Mouse (Mus musculus) limb, embryonic 14.5 days (tissue): Measurements from ENCODE around the gene Gm49486. TPM values are rescaled to one million over a fixed set of nuclear protein-coding genes. Genes with fewer than 3 reads are reported as not detected.

Experiments
- ATAC-seq: fragments of 200-750 bp; cut with Nextera tagmentation; 2 replicates; pipeline ENCODE4 v1.8.0; 2017; ENCODE audit warnings: low read depth, moderate number of reproducible peaks, moderate TSS enrichment; ENCODE audit not compliant: low FRiP score
- DNase-seq: peaks from one replicate; pipeline ENCODE4 v3.0.0-alpha.2; 2015; ENCODE audit warnings: low spot score
- H3K27ac ChIP-seq: fragments of 300-500 bp; sonication (generic); replicated peaks from 2 replicates; pipeline ENCODE4 v1.5.1; 2014; ENCODE audit warnings: low read depth, mild to moderate bottlenecking, low read length, moderate library complexity, mixed read lengths
- H3K27me3 ChIP-seq: fragments of 300-500 bp; sonication (generic); 2 replicates; pipeline ENCODE4 v1.6.1; 2014; ENCODE audit warnings: low read length, mixed read lengths; ENCODE audit not compliant: control insufficient read depth, insufficient read depth
- H3K36me3 ChIP-seq: fragments of 300-500 bp; sonication (generic); 2 replicates; pipeline ENCODE4 v1.6.1; 2014; ENCODE audit warnings: mild to moderate bottlenecking, low read length, moderate library complexity, mixed read lengths; ENCODE audit not compliant: control insufficient read depth, insufficient read depth
- H3K4me1 ChIP-seq: fragments of 300-500 bp; sonication (generic); 2 replicates; pipeline ENCODE4 v1.6.1; 2014; ENCODE audit warnings: antibody characterized with exemption, low read length, mixed read lengths; ENCODE audit not compliant: control insufficient read depth, insufficient read depth
- H3K4me2 ChIP-seq: fragments of 300-500 bp; sonication (generic); replicated peaks from 2 replicates; pipeline ENCODE4 v1.6.1; 2014; ENCODE audit warnings: low read depth, mild to moderate bottlenecking, low read length, moderate library complexity; ENCODE audit not compliant: severe bottlenecking
- H3K4me3 ChIP-seq: fragments of 300-500 bp; sonication (generic); replicated peaks from 2 replicates; pipeline ENCODE4 v1.5.1; 2014; ENCODE audit warnings: low read length
- H3K9ac ChIP-seq: fragments of 300-500 bp; sonication (generic); 2 replicates; pipeline ENCODE4 v1.6.1; 2014; ENCODE audit warnings: mild to moderate bottlenecking, low read depth, low read length, moderate library complexity; ENCODE audit not compliant: severe bottlenecking
- H3K9me3 ChIP-seq: fragments of 300-500 bp; sonication (generic); 2 replicates; pipeline ENCODE4 v1.6.1; 2016; ENCODE audit warnings: low read length; ENCODE audit not compliant: control insufficient read depth
- POLR2A ChIP-seq: fragments of 200-500 bp; IDR thresholded peaks from 2 replicates; pipeline ENCODE4 v1.8.0; 2012; ENCODE audit warnings: inconsistent platforms, mild to moderate bottlenecking, moderate library complexity, borderline replicate concordance; ENCODE audit not compliant: insufficient read depth, insufficient read length; ENCODE audit errors: extremely low read depth
- WGBS: fragments of 180-500 bp; shearing (Covaris S2); extraction: QIAGEN DNeasy Blood & Tissue Kit; methylation state at CpG from one replicate; pipeline ENCODE4 v1.1.7; 2014; 5-methylcytosine and 5-hydroxymethylcytosine counted together
- polyA plus RNA-seq, 2 experiments: library from polyadenylated mRNA; depleted of rRNA in 1 of 2; stranded (reverse) in 1 of 2; unstranded in 1 of 2; fragments of >200 nt; fragmentation: Nextera tagmentation in 1 of 2; extraction: Ambion mirVana in 1 of 2; gene quantifications; 2 replicates each; pipeline versions ENCODE4 v1.2.1 to v1.2.3; 2012 to 2014

Gm49486 gene
- polyA plus RNA-seq, 2 experiments: 0.89 to 2.6 TPM

- 1% methylated on average over 53 of the region's 61 CpGs for WGBS
- Histone ChIP-seq H3K4me3 (peak overlapping the region; percentile 40), H3K9me3 (no peaks in the 10 kb centered on the region), H3K4me1 (peaks cover 10% of the 10 kb centered on the region), H3K27ac (no peak overlapping the region), H3K9ac (peak overlapping the region; percentile 66), H3K27me3 (peaks cover 37% of the 10 kb centered on the region), H3K36me3 (peaks cover 28% of the 10 kb centered on the region), H3K4me2 (peak overlapping the region; percentile 85)
- ATAC-seq (peak; percentile 64), DNase-seq (peak; percentile 34)
- no peak for TF ChIP-seq POLR2A
Measured at GRCm38 (mm10) chr15:79251781-79252491, 22.7 kb downstream of the Gm49486 start.

GRCm38 (mm10) chr15:79252580-79252979 lies 23.4 kb downstream of the Gm49486 start:
- no peak overlapping the region for H3K27ac ChIP-seq
- peak overlapping the region; percentile 66 for H3K9ac ChIP-seq
- 0 out of 2 replicates have a peak, but pooled peaks have one; percentile 7 for ATAC-seq
- H3K36me3 ChIP-seq: peaks cover 22% of the 10 kb centered on the region
- TF ChIP-seq POLR2A: no peak
- no peak for DNase-seq
- H3K4me3 ChIP-seq: peak overlapping the region; percentile 40
- H3K4me1 ChIP-seq: peaks cover 10% of the 10 kb centered on the region
- peak overlapping the region; percentile 85 for H3K4me2 ChIP-seq
- peaks cover 37% of the 10 kb centered on the region for H3K27me3 ChIP-seq
- H3K9me3 ChIP-seq: no peaks in the 10 kb centered on the region
- WGBS: 25% methylated on average over 21 of the region's 24 CpGs

GRCm38 (mm10) chr15:79254661-79255060 lies 25.5 kb downstream of the Gm49486 start, which contains the start of gene Slc16a8:
TSS of gene Slc16a8 (minus strand) at chr15:79254761.
- no peak within 1 kb of the TSS for H3K4me3 ChIP-seq
- H3K4me2 ChIP-seq: no peak within 1 kb of the TSS
- WGBS: 31% methylated on average over 3 of the region's 3 CpGs
- peaks cover under 1% of the 10 kb centered on the region; the same call in 1 of the 2 replicates for H3K36me3 ChIP-seq
- H3K27me3 ChIP-seq: peaks cover 37% of the 10 kb centered on the region
- H3K4me1 ChIP-seq: peaks cover 10% of the 10 kb centered on the region
- DNase-seq (no peak), ATAC-seq (no peak)
- TF ChIP-seq POLR2A: no peak
- no peak within 1 kb of the TSS for H3K27ac ChIP-seq
- H3K9ac ChIP-seq: no peak within 1 kb of the TSS
- H3K9me3 ChIP-seq: no peaks in the 10 kb centered on the region

GRCm38 (mm10) chr15:79258521-79258920 lies 29.3 kb downstream of the Gm49486 start:
- H3K27ac ChIP-seq: no peak overlapping the region
- no peaks in the 10 kb centered on the region for H3K4me1 ChIP-seq
- DNase-seq: no peak
- H3K9me3 ChIP-seq: no peaks in the 10 kb centered on the region
- H3K9ac ChIP-seq: no peak overlapping the region
- H3K27me3 ChIP-seq: peaks cover 23% of the 10 kb centered on the region; the same call in 1 of the 2 replicates
- no peak overlapping the region for H3K4me2 ChIP-seq
- TF ChIP-seq POLR2A: no peak
- 28% methylated on average over 13 of the region's 17 CpGs for WGBS
- ATAC-seq: no peak
- no peak overlapping the region for H3K4me3 ChIP-seq
- H3K36me3 ChIP-seq: no peaks in the 10 kb centered on the region

- DNase-seq (peak; percentile 38), ATAC-seq (peak; percentile 76)
- Histone ChIP-seq H3K4me2 (peak overlapping the region; percentile 97), H3K9ac (peak overlapping the region; percentile 55), H3K4me3 (peak overlapping the region; percentile 58), H3K27me3 (peaks cover 15% of the 10 kb centered on the region; the same call in 1 of the 2 replicates), H3K27ac (no peak overlapping the region), H3K4me1 (no peaks in the 10 kb centered on the region), H3K9me3 (no peaks in the 10 kb centered on the region), H3K36me3 (no peaks in the 10 kb centered on the region)
- under 1% methylated on average over 27 of the region's 62 CpGs for WGBS
- no peak for TF ChIP-seq POLR2A
Measured at GRCm38 (mm10) chr15:79261095-79261725, 32.0 kb downstream of the Gm49486 start.
